14 mouse cellular contexts compared by ENCODE assay signal in genomic region chr2:154909789-154910188, GRCm38 (mm10). TPM values are rescaled to one million over a fixed set of nuclear protein-coding genes. Genes with fewer than 3 reads are reported as not detected.
DNase-seq lines count a peak whose midpoint lies in the region; TF ChIP-seq lines count a peak whose summit lies in the region.
"Had no signal": no experiment of that assay in that cellular context is flagged by ENCODE, and none has a peak within 500 bp of the region (broad histone marks: within the 10 kb centered on the region; RNA-seq: fewer than 3 reads in every experiment).

No protein-coding gene starts in this region.

- no peak for TF ChIP-seq POLR2A in thymus, adult 2 months (IDR thresholded peaks at IDR 0.05; ENCODE audit: control insufficient read depth, extremely low read depth, insufficient read depth, low read length, poor library complexity)

- H3K27ac ChIP-seq in layer of hippocampus, adult 2 months: no peak overlapping the region
- H3K27ac ChIP-seq in thymus, adult 2 months (ENCODE audit: control insufficient read depth, insufficient read depth, low read length): no peak overlapping the region
- H3K27ac ChIP-seq: embryonic facial prominence, embryonic 10.5 days; midbrain, embryonic 13.5 days; neural tube, embryonic 12.5 days had no signal

- no peaks in the 10 kb centered on the region for H3K36me3 ChIP-seq in thymus, adult 2 months (ENCODE audit: control insufficient read depth, insufficient read depth, low read length)
- H3K36me3 ChIP-seq: embryonic facial prominence, embryonic 10.5 days; midbrain, embryonic 13.5 days; neural tube, embryonic 12.5 days had no signal

- H3K27me3 ChIP-seq in thymus, adult 2 months (ENCODE audit: control insufficient read depth, insufficient read depth, low read length): no peaks in the 10 kb centered on the region
- H3K27me3 ChIP-seq: midbrain, embryonic 13.5 days; neural tube, embryonic 12.5 days had no signal

- DNase-seq in layer of hippocampus, adult 2 months (ENCODE audit: low spot score in 2 of 2): no peak
- DNase-seq in layer of hippocampus, adult 11-12 months (ENCODE audit: low spot score): no peak
- peak; percentile 5 for DNase-seq in thymus, postnatal 25 days
- no peak for DNase-seq in thymus, adult 2 months
- peak; percentile 68 for DNase-seq in R1 (ENCODE audit: low read depth, low spot score)
- no peak for DNase-seq in urinary bladder, adult 18-20 months (ENCODE audit: low spot score in 2 of 2)
- no peak for DNase-seq in left cerebral cortex, postnatal 36 days (ENCODE audit: low spot score in 2 of 2)
- DNase-seq: cerebellum, adult 9-11 months; heart, postnatal 4 days; kidney, adult 11 months; spleen, adult 18-20 months had no signal

- TF ChIP-seq CTCF in layer of hippocampus, adult 2 months (conservative IDR thresholded peaks at IDR 0.05): peak; percentile 28; the same call in 1 of the 2 replicates
- no peak for TF ChIP-seq CTCF in thymus, adult 2 months (IDR thresholded peaks at IDR 0.05; ENCODE audit: borderline replicate concordance, control insufficient read depth, extremely low read depth, insufficient read depth, low read length, poor library complexity)

- H3K4me3 ChIP-seq in layer of hippocampus, adult 2 months: no peak overlapping the region
- no peak overlapping the region for H3K4me3 ChIP-seq in thymus, adult 2 months (ENCODE audit: control insufficient read depth, insufficient read depth, low read length)
- H3K4me3 ChIP-seq: embryonic facial prominence, embryonic 10.5 days; midbrain, embryonic 13.5 days; neural tube, embryonic 12.5 days had no signal

- no peaks in the 10 kb centered on the region for H3K4me1 ChIP-seq in thymus, adult 2 months (replicated peaks; ENCODE audit: control insufficient read depth, insufficient read depth, low read length)
- H3K4me1 ChIP-seq: midbrain, embryonic 13.5 days; neural tube, embryonic 12.5 days had no signal

- intact Hi-C loops in left cerebral cortex, postnatal 36 days (cut with DNase I): no loop called here

- 90% methylated on average over 6 of the region's 6 CpGs for WGBS in thymus, adult 2 months

RNA-seq across cellular contexts. Expression of gene Eif2s2, which starts 17.1 kb away (rescaled TPM):
- total RNA-seq in layer of hippocampus, adult 2 months (2021): 10 to 100 TPM; 50.7 to 53.2 TPM
- polyA plus RNA-seq in thymus, adult 2 months (2012; rRNA removed): 9.7 and 11.0 TPM in 2 replicates
- 10 to 100 TPM; 45.5 to 49.9 TPM for total RNA-seq in left cerebral cortex, postnatal 36 days (2021)

Comparison
In these comparisons a context has a peak if more than half of its experiments do, and no peak if none do; other contexts are left out.
1. DNase-seq: peak in thymus, postnatal 25 days (single experiment) and R1 (single experiment); none in layer of hippocampus, adult 2 months (0 of 2), layer of hippocampus, adult 11-12 months (single experiment), thymus, adult 2 months (single experiment), urinary bladder, adult 18-20 months (0 of 2) and left cerebral cortex, postnatal 36 days (0 of 2).